Mouse (Mus musculus): ENCODE results near the gene Best1.
A peak's percentile ranks its signal among the peaks of the same experiment; 100 is the strongest.

Best1 gene

DNA sequence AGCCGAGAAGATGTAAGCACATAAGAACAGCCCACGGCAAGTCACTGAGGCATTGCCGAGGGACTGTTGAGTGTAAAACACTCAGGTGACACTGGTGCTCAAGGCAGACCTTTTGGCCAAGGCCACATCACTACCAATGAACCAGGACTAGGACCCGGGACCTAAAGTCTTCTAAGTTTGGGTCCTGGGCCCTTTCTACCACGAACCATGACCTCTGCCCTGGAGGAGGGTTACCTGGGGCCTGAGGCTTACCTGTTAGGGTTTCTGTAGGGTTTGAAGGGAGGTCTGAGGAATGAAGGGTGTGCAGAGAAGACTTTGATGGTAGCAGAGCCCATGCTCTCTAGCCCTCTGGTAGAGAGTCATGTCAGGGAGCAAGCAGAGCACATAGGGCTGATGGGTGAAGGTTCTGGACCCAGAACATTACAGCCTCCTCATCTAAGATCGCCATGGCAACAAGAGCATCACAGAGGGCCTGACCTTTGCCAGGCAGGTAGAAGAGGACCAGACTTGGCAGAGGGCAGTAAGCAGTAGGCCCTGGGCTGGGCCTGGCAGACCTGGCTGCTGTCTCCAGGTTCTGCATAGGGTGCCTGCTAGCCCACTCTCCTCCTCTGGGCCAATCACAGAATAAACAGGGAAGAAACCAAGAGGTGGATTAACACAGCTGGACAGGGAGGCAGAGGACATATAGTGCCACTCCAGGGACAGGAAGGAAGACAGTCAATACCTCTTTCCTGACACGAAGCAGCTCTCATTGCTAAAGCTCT is at the start of gene Best1, which contains the start of gene Rab3il1:
Best1 (minus strand) TSS at position 428 of the 764 bp plus-strand sequence.
Rab3il1 (plus strand) TSS at position 464 of the 764 bp plus-strand sequence.
- DNase-seq (ENCODE audit: low read depth in 2 of 2, low spot score in 2 of 2), result no peak

DNA sequence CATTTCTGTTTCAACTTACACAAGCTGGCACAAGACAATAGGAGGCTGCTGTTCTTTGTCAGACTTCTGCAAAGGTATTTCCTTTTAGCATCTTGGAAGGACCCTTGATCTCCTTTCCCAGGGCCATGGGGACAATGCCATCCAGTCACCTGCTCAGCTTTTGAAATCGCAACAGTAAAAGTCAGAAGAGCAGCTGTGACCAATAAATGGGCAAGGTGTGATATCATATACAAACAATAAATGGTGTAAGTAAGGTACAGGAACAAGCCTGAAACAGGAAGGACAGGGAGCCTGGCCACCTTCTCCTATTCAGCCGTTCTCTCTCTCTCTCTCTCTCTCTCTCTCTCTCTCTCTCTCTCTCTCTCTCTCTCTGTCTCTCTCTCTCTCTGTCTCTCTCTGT is 49.0 kb upstream of the Best1 start:
- no peak for DNase-seq (ENCODE audit: low read depth in 2 of 2, low spot score in 2 of 2)

GRCm38 (mm10) chr19:10049533-10049932 is 48.1 kb upstream of the Best1 start:
- no peak for DNase-seq (ENCODE audit: low read depth in 2 of 2, low spot score in 2 of 2)

GRCm38 (mm10) chr19:10046983-10047382 is 45.5 kb upstream of the Best1 start:
- DNase-seq (ENCODE audit: low read depth in 2 of 2, low spot score in 2 of 2), result no peak

GRCm38 (mm10) chr19:10046346-10046745 is 44.9 kb upstream of the Best1 start:
- no peak for DNase-seq (ENCODE audit: low read depth in 2 of 2, low spot score in 2 of 2)

DNA sequence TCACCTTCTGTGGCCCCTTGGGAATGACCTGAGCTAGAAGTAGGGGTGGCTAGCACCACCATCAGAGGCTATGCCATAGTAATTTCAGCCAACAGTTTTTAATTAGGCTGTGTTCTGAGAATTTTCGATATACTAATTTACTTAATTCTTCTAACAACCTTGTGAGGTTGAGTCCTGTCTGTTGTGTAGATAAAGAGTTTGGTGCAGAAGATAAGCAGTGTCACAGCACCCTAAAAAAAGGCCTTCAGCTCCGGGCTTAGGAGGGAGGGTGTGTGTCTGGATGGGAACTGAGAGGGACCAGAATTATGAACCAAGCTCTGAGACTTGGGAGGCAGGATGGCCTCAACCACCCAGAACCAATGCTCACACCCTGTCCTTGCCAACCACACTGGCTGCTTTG is 44.3 kb upstream of the Best1 start:
- DNase-seq (ENCODE audit: low read depth in 2 of 2, low spot score in 2 of 2), result no peak

DNA sequence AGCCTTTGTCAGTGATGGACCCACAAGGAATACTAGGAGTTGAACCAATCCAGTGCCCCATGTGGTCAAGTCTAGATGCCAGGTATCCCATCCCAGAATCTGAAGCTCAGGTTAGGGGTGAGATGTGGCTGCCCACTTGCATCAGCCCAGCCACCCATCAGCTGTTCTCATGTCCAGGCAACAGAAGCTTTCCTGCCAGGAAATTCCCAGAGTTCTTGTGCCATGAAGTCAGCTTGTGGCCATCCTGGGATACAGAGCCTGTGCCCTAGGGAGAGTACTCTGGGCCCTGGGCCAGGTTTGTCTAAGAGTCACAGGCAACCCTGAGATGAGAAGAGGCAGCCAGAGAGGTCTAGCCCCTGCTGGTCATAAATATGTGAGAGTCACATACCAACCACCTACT is 42.2 kb upstream of the Best1 start:
- DNase-seq (ENCODE audit: low read depth in 2 of 2, low spot score in 2 of 2), result no peak

DNA sequence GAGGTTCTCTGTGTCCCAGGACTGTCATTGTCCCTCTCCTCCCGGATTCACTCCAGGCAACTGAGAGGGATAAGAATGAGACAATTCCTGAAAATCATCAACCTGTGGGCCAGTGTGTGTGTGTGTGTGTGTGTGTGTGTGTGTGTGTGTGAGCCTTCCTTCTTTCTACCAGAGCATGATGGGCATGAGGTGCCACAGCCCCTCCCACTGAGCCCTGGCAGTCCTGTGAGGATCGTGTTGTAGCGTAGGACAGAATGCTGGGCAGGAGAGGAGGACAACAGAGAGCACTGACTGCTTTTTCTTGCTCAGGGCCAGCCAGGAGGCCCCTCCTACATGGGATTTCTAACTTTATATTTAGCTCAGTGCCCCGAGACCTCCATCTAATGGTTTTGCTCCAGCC is 41.4 kb upstream of the Best1 start:
- DNase-seq (ENCODE audit: low read depth in 2 of 2, low spot score in 2 of 2), result no peak

DNA sequence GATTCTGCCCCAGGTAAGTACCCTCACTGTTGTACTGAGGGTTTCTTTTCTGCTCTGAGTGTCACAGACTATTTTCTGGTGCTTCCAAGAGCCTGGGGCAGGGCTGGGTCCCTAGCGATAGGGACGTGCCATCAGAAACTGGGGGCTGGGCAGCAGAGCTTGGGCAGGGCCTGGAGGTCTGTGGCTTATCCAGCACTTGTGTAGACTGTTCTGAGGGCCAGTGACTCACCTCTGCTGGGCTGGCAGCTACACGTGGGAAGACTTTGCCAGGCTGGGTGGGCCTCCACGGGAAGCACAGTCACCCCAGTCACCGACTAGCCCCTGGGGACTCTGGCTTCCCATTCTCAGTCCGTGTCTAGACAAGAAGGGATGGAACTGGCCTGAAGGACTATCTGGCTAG is 40.8 kb upstream of the Best1 start:
- DNase-seq (ENCODE audit: low read depth in 2 of 2, low spot score in 2 of 2), result no peak

- no peak for DNase-seq (ENCODE audit: low read depth in 2 of 2, low spot score in 2 of 2)
Measured at GRCm38 (mm10) chr19:10041388-10042148, 40.1 kb upstream of the Best1 start, which contains the start of gene Fads3. Gene Fads3, plus strand, starts transcription at chr19:10041569.

DNA sequence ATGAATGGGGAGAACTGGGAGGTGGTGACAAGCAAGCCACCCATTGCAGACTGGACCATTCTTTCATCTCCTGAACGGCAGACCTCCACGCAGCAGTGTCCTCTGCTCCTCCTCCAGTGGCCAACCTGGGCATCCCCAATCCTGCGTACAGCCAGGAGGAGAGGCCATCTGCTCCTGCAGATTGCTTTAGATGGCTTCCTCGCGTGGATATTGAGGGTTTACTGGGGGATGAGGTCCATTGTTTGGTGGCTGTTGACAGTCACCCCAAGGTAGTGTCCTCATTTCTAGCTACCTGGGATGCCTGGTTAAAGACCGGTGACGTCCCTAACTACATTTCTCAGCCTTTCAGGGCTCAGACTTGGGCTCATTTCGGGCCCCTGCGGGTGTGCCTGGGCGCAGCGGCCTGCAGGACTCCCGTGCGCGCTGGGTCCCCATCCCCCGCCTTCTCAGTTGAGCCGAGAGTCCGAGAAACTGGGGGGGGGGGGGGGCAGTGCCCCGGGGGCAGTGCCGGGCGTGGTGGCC is 39.5 kb upstream of the Best1 start:
- DNase-seq (ENCODE audit: low read depth in 2 of 2, low spot score in 2 of 2), result no peak

GRCm38 (mm10) chr19:10039615-10040014 is 38.2 kb upstream of the Best1 start:
- no peak for DNase-seq (ENCODE audit: low read depth in 2 of 2, low spot score in 2 of 2)

DNA sequence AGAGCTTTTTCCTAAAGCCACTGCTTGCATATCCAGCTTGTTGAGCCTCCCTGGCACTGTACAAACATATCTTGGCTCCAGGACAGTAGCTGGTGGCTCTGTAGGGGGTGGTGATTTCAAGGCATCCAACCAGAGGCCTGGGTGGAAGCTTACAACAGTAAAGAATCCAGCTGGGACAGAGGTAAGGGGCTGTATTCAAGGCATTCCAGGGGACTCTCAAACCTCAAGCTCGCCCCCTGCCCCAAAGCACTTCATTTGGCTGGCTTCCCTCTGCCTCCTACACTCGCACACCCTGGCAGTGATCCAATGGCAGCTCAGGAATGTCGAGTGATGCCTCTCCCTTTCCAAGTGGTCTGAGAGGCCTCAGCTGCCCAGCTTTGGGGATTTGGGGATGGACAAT is 37.5 kb upstream of the Best1 start:
- DNase-seq (ENCODE audit: low read depth in 2 of 2, low spot score in 2 of 2), result no peak

DNA sequence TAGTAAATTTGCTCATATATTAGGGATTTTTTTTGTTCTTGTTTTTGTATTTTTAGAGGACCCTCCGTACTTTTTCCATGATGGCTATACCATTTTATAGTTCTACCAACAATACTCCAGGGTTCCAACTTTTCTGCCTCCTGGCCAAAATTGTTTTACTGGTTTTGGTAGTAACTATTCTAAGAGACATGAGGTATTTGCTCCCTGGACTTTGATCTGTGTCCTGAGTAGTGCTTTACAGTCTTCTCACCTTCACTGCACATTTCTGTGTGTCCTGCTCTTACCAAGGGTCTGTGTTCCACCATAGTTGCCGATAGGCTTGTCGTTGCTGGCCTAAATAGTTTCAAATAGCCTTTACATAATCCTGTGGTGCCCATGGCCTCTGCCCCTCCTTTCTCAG is 36.9 kb upstream of the Best1 start:
- DNase-seq (ENCODE audit: low read depth in 2 of 2, low spot score in 2 of 2), result no peak

DNA sequence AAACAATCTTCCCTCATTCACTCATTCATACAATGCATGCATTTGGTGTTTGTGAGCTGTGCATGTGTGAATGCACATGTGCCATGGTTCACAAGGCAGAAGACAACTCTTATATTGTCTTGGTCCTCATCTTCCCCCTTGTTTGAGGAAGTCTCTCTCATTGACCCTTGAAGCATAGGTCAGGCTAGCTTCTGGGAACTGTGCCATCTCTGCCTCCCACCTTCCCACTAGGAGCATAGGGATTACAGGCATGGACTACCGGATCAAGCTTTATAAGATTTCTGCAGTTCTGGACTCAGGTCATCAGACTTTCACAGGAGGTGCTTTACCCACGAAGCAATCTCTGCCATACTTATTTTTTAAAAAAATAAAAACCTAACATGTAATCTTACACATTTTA is 36.1 kb upstream of the Best1 start:
- DNase-seq (ENCODE audit: low read depth in 2 of 2, low spot score in 2 of 2), result no peak

DNA sequence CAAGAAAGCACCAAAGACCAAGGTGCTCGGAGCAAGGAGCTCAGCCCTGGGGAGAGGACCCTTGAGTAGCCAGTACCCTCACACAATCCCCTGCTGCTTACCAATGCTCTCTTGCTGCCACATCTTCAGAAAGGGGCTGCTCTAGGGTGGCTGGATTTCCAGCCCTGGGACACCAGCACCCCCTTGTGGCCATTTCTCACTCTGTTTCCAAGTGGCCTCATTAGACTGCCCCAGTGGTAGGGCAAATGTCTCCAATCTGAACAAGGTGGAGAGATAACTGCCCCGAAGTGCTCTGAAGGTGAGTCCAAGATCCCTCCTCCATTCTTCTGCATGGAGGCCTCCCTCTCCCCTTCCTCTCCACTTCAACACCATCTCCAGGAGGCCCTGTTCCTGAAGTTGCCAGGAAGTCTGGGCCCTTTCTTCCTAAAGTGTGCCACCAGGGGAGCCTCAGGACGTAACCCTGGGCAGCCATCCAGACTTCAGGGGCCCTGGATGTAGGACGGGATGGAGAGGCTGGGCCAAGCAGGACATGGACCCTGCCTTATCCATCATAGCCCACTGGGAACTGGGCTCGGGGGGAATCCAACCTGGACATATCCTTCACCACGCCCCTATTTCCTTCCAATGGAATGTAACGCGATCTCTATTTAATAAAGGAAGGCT is 33.5 kb upstream of the Best1 start:
- DNase-seq (ENCODE audit: low read depth in 2 of 2, low spot score in 2 of 2), result peak; percentile 57 to 76

DNA sequence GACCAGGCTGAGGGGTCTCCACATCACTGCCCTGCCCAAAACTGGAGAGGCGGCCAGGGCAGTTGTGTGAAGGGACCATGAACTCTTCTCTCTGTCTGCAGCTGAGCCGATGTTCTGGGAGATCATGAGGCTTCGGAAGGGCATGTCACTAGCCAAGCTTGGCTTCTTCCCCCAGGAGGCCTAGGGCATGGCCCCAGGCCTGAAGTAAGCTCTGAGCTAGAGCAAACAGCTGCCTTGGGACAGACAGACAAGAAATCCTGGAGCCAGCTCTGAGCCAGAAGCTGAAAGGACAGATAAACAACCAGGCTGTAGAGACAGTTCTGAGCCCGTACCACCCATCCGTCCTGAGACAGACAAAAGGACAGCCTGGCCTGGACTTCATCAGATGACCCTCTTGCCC is 32.9 kb upstream of the Best1 start:
- no peak for DNase-seq (ENCODE audit: low read depth in 2 of 2, low spot score in 2 of 2)

DNA sequence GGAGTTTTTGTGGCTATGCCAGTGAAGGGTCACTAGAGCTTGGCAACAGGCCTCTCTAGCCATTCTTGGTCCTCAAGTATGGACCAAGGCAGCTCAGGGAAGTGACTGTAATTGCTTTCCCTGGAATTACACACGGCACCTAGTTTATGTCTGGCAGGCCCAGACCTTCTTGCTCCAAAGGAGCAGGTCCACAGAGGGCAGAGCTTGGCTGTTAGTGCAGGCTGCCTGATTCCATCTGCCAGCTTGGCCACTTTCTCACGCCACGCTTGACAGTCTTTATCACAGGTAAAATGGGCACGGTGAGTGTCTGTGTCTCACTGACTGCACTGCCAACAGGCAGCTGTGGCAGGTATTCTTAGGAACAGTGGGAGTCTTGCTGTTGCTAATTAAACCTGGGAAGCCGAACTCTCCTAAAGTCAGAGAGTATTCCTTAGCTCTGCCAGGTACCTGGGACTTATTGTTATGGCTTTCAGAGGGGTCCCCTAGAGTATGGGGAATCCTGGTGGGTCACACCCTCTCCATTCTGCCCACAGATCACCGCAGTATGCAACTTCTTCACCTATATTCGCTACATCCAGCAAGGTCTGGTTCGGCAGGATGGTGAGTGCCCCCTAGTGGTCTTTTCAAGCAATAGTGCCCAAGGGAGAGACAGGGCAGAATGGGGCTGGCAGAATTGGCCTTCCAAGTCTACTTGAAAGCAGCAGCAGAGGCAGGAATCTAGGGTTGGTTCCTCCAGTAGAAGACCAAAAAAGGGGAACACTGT is 32.0 kb upstream of the Best1 start:
- peak; percentile 33 to 56 for DNase-seq (ENCODE audit: low read depth in 2 of 2, low spot score in 2 of 2)

DNA sequence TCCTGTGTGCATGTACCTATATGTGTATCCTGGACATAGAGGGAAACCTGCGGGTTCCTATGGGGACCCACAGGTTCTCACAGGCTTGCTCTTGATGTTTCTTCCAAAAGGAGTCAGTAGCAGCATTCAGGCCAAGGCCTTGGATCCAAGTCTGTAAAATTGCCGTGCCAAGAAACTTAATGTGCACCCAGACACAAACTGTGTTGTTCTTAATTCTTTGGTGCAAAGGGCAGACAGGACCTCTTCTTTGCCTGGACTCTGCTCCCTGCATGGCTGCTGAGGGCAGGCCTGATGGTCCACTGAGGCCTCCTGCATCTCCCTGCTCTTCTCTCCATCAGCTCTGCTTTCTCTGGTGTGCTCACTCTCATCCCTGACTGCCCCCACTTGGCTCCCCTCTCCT is 28.3 kb upstream of the Best1 start:
- DNase-seq (ENCODE audit: low read depth in 2 of 2, low spot score in 2 of 2), result no peak

DNA sequence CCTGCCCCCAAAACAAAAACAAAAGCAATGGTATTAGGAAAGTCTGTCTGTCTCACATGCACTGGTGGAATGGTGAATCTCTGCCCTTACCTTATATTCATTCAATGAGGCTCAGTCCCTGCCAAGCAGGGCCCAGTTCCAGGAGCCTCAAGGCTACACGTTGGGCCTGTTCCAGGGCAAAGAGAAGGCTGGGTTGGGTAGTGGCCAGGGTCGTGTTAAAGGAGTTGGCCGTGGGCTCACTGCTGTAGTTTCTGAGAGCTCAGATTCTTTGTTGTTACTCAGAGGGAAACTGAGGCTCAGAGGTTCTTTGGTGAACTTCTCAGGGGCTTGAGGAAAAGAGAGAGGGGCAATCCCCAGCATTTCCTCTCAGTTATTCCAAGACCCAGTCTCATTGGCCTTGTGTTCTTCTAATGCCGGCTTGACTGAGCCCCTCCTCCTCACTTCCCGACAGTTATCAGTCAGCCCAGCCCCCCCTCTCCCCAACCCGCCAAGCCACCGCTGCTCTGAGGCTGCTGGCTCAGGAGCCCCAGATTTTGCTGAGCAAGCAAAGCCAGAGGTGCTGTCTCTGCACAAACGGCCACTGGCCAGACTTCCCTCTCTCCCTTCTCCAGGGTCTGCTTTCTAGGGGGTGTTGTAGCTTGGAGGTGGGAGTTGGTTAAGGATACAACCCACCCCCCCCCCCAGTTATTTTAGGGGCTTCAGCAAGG is 23.9 kb upstream of the Best1 start:
- no peak for DNase-seq (ENCODE audit: low read depth in 2 of 2, low spot score in 2 of 2)
